Mouse (Mus musculus) Patski (cell line): ENCODE data around the gene Atp1a3. TPM values are rescaled to one million over a fixed set of nuclear protein-coding genes. Genes with fewer than 3 reads are reported as not detected.

ENCODE experiments used
- ATAC-seq: fragments of 100-300 bp; one replicate; pipeline ENCODE4 v1.8.0; 2021
- CTCF ChIA-PET: fragments of 350-600 bp; sonication (Branson Sonifier 250); formaldehyde crosslinking; loops from one replicate; lab custom pipeline; 2022; ENCODE audit warnings: inconsistent platforms; lab: Charles Lee
- POLR2A ChIA-PET: fragments of 350-600 bp; sonication (Branson Sonifier 250); formaldehyde crosslinking; loops from one replicate; lab custom pipeline; 2022; ENCODE audit warnings: antibody characterized with exemption, inconsistent platforms; lab: Charles Lee
- DNase-seq: peaks from one replicate; pipeline ENCODE4 v3.0.0-alpha.2; 2011; ENCODE audit warnings: low read depth, low spot score
- H3K27me3 ChIP-seq: fragments of 371-371 bp; one replicate; pipeline ENCODE4 v1.5.1; 2021
- CTCF ChIP-seq: fragments of 100-300 bp; IDR thresholded peaks from one replicate; pipeline ENCODE4 v1.5.1; 2021
- in situ Hi-C: fragments of 300-500 bp; cut with MboI; formaldehyde crosslinking; loops from 3 replicates; pipeline ENCODE4 v1.11.1; 2018; ENCODE audit warnings: low pct_unique_long_range_greater_than_20kb, mixed read lengths
- polyA plus RNA-seq: library from polyadenylated mRNA; unstranded; gene quantifications from one replicate; pipeline ENCODE4 v1.2.3, GENCODE M21; 2021

The Atp1a3 gene
- polyA plus RNA-seq, 1 experiment from 2014 or later: 0.05 TPM

DNA sequence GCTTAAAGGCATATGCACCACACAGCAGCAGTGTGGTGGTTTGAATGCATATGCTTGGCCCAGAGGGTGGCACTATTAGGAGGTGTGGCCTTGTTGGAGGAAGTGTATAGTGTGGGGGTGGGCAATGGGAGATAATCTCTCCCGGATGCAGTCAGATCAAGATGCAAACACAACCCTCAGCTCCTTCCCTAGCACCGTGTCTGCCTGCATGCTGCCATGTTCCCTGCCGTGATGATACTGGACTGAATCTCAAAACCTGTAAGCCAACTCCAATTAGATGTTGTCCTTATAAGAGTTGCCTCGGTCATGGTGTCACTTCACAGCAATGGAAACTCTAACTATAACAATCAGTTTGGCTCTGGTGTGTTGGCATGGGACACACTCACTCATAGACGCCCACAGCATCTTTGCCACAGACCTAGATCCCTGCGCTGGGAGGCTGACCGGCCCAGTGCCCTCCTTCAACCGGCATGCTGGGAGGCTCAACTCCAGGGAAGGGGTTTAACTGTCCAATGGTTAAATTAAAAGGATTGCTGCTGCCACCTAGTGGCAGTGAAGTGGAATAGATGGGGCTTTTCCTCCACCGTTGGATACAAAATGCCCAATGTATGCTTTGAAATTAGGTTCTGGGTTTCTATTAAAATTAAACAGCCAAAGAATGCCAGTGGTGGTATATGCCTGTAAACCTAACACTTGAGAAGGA lies 30.7 kb downstream of the Atp1a3 start:
- ChIA-PET POLR2A (no interaction called here), CTCF (interaction anchor here (0.9 to 1.8 kb wide), 2 partner anchors 10 to 18 kb away, joined by 3 to 6 read pairs; no protein-coding TSS in a partner anchor)
- H3K27me3 ChIP-seq: peaks cover 8% of the 10 kb centered on the region
- DNase-seq (no peak), ATAC-seq (no peak)
- in situ Hi-C loops: loop anchor here (5.0 kb wide), 1 partner anchor 93 kb away; the partner anchor contains the start of gene Rps19
- peak; percentile 75 for TF ChIP-seq CTCF

DNA sequence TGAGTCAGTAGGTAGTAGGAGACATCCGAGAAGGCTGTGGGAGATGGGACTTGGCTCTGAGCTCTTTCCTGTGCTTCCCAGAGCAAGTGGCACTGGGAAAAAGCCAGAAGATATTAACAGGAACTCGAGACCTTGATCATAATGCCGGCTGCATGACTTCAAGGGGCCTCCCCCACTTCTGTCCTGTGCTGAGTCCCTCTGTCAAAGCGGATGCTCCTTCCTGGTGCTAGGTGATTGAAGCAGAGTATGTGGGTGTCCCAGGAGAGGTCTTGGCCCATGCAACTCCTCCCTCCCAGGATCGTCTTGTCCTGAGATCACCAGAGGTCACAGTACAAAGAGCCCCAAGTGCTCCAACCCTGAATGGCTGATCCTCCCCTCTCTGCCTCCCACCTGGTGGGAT lies 31.9 kb downstream of the Atp1a3 start:
- DNase-seq (no peak), ATAC-seq (no peak)
- CTCF ChIA-PET: interaction anchor here (1.8 kb wide), 1 partner anchor 20 kb away, joined by 6 read pairs; no protein-coding TSS in a partner anchor
- POLR2A ChIA-PET: no interaction called here
- in situ Hi-C loops: loop anchor here (5.0 kb wide), 1 partner anchor 92 kb away; the partner anchor contains the start of gene Rps19
- H3K27me3 ChIP-seq: peaks cover 8% of the 10 kb centered on the region
- no peak for TF ChIP-seq CTCF

DNA sequence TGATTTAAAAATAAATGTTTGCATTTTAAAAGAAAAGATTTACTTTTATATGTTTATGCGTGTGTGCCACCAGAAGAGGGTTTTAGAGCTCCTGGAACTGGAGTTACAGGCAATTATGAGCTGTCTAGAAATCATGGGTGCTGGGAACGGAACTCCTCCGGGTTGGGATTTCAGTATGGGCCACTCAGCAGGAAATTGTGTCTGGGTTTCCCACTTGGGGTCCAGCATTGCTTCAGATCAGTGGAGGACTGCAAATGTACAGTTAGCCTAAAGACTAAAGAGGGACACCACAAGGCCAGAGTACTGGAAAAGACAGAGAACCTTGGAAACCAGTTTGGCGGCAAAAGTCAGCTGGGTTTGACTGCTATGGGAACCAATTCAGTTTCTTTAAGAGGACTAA lies 32.5 kb downstream of the Atp1a3 start:
- no peak for TF ChIP-seq CTCF
- no peak for ATAC-seq
- ChIA-PET POLR2A (no interaction called here), CTCF (interaction anchor here (0.9 to 1.8 kb wide), 5 partner anchors 12 to 83 kb away, joined by 3 to 6 read pairs (median 4); no protein-coding TSS in a partner anchor)
- DNase-seq: no peak
- in situ Hi-C loops: loop anchor here (5.0 kb wide), 1 partner anchor 91 kb away; the partner anchor contains the start of gene Rps19
- H3K27me3 ChIP-seq: peaks cover 6% of the 10 kb centered on the region

DNA sequence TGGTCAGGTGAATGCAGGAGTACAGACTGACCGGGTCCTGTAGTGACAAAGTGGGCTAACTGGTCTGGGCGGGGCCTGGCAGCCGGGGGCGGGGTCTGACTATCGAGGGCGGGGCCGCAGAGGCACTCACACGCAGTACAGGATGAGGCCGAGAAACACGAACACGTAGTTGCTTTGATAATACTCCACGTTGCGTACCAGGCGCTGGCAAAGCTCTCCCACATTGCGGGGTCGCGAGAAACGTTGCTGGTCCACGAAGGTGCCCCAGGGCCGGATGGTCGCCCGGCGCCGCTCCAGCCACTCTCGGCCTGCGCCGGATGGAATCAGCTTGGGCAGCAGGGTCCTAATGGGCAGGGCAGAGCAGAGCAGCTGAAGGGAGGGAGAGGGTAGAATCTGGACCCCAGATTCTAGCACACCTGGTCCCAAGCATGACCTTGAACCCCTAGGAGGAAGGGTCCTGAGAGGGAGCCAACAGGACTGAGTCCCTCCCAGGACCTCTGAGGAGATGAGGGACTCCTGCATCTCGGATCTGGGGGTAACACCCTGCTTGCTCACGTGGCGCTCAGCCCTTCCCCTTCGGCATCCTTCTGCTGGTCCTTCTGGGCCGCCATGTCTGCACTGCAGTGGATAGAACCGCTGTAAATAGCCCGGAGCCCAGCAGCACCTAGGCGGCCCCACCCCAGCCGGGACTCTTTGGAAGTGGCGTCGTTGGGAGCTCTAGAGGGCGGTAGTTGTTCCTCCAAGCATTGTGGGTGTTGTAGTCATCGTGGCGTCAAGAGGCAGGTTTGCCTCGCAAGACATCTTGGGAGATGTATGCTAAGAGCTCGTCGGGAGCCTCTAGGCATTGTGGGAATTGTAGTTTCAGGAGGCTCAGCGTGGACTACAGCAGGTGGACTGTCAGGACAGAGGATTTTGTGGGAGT lies 33.5 kb downstream of the Atp1a3 start, which contains the start of gene Rabac1:
Gene Rabac1 (minus strand): TSS at position 783 of the 922 bp plus-strand sequence.
- in situ Hi-C loops: loop anchor here (5.0 kb wide), 1 partner anchor 90 kb away; the partner anchor contains the start of gene Rps19
- peak; percentile 90 for ATAC-seq
- POLR2A ChIA-PET: interaction anchor here (1.1 kb wide), 1 partner anchor 89 kb away, joined by 4 read pairs; the partner anchor contains the start of gene Rps19

DNA sequence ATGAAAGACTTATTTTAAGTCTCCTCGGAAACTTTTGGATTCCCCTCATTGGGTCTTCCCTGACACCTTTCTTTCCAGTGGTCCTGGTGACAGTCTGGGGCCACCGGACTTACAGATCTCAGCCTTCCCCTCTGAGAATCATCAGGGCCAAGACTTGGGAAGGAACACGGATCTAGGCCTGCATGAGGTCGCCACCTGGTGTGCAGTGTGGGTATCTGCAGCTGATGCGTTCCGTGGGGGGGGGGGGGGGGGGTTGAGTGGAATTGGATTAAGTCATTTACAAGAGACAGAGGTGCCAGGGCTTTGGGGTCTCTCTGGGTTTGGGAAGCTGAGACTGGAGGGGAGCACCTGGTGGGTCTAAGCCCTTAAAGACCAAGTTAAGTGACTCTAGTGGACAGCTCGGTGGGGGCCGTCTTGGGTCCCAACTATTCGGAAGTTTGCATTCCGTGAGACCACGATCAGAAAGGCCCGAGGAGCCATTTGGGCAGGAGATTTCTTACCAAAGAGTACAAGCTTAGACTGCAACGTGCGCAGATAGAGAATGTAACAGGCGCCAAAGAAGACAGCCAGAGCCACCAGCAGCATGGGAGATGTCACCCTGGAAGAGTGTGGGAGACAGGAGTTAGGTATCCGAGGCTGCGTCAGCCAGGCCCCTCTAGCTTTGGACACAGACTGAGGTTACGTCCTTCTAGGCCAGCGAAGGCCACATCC lies 34.3 kb downstream of the Atp1a3 start:
- no peak for ATAC-seq
- in situ Hi-C loops: loop anchor here (5.0 kb wide), 1 partner anchor 89 kb away; the partner anchor contains the start of gene Rps19
- POLR2A ChIA-PET: no interaction called here
- peak; percentile 64 for TF ChIP-seq CTCF
- CTCF ChIA-PET: interaction anchor here (1.0 to 1.3 kb wide), 5 partner anchors 14 to 154 kb away, joined by 3 to 4 read pairs (median 3); no protein-coding TSS in a partner anchor
- H3K27me3 ChIP-seq: no peaks in the 10 kb centered on the region
- no peak for DNase-seq

More for the DNA sequence above, 33.5 kb downstream of the Atp1a3 start, which contains the start of gene Rabac1:
- CTCF ChIA-PET: interaction anchor here (0.9 to 1.3 kb wide), 7 partner anchors 13 to 155 kb away, joined by 3 to 5 read pairs (median 3); no protein-coding TSS in a partner anchor
- peak; percentile 60 for TF ChIP-seq CTCF
- peaks cover under 1% of the 10 kb centered on the region for H3K27me3 ChIP-seq
- DNase-seq: peak; percentile 75

DNA sequence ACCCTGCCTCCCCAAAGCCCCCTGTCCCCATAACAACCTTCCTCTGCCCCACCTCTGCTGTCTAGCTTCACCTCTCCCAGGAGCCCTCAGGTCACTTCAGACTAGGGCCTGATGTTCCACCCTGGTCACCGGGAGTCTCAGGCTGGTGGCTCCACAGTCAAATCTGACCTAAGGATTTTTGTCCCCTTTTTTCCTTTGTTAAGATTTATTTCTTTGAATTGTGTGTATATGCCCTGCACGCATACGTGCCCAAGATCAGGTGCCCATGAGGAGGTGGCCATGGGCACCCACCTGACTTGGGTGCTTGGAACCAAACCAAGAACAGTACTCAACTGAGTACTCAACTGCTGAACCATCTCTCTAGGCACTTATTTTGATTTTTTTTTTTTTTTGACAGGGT lies 35.4 kb downstream of the Atp1a3 start:
- in situ Hi-C loops: loop anchor here (5.0 kb wide), 1 partner anchor 88 kb away; the partner anchor contains the start of gene Rps19
- ChIA-PET CTCF (interaction anchor here (1.3 kb wide), 1 partner anchor 46 kb away, joined by 3 read pairs; no protein-coding TSS in a partner anchor), POLR2A (no interaction called here)
- H3K27me3 ChIP-seq: no peaks in the 10 kb centered on the region
- DNase-seq (no peak), ATAC-seq (no peak)
- no peak for TF ChIP-seq CTCF

DNA sequence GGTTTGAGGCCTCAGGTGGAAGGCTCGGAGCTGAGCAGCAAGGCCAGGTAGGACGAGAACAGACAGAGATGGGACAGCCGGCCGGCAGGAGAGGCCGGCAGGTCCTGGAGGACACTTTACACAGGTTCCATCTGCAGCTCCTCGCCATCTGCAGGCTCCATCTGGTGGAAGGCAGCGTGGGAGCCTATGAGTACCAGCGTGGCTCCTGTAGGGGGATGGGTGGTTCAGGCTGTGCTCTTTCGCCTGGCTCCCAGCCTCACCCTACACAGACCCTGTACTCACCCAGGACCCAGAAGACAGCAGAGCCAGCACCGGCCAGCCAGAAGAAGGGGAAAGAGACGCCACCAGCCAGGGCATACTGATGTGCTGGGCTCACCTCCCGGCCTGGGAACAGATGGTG lies 36.0 kb downstream of the Atp1a3 start:
- CTCF ChIA-PET: no interaction called here
- POLR2A ChIA-PET: interaction anchor here (1.1 kb wide), 1 partner anchor 20 kb away, joined by 5 read pairs; no protein-coding TSS in a partner anchor
- ATAC-seq: no peak

DNA sequence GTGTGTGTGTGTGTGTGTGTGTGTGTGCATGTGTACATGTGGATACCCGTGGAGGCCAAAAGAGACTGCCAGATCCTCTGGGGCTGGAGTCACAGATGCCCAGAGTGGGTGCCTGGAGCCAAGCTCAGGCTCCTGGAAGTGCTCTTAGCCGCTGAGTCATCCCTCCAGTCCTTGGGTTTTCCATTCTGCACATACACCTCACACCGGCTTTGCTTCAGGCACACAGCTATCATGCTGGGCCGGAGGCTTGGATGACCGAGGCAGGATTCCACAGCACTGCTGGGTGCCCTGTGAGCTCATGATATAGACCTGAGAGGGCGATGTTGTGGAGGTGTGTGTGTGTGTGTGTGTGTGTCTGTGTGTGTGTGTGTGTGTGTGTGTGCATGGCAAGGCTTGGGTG lies 37.3 kb downstream of the Atp1a3 start:
- CTCF ChIA-PET: interaction anchor here (0.8 to 1.1 kb wide), 3 partner anchors 19 to 126 kb away, joined by 3 read pairs; no protein-coding TSS in a partner anchor
- DNase-seq (no peak), ATAC-seq (no peak)
- POLR2A ChIA-PET: interaction anchor here (1.1 to 1.3 kb wide), 2 partner anchors 19 to 78 kb away, joined by 3 to 5 read pairs; no protein-coding TSS in a partner anchor
- in situ Hi-C loops: loop anchor here (10.0 kb wide), 1 partner anchor 154 kb away; no protein-coding TSS in a partner anchor
- no peak for TF ChIP-seq CTCF
- no peaks in the 10 kb centered on the region for H3K27me3 ChIP-seq

More for the DNA sequence above, 36.0 kb downstream of the Atp1a3 start:
- H3K27me3 ChIP-seq: no peaks in the 10 kb centered on the region
- no peak for TF ChIP-seq CTCF
- in situ Hi-C loops: loop anchor here (5.0 to 10.0 kb wide), 2 partner anchors 88 to 155 kb away; partner anchors contain the start of gene Rps19
- no peak for DNase-seq

DNA sequence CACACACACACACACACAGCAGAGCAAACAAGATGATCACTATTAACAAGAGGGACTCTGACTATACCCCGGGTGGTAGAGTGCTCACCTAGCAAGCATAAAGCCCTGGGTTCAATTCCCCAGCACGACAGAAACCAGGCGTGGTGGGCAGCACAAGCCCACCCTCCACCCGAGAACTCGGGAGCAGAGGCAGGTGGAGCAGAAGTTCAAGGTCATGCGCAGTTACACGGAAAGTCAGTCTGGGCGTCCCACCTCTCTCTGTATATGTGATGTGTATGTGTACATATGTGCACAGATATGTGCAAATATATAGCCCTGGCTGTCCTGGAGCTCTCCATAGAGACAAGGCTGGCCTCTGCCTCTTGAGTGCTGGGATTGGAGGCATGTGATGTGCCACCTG lies 37.8 kb downstream of the Atp1a3 start:
- ATAC-seq (no peak), DNase-seq (no peak)
- in situ Hi-C loops: loop anchor here (10.0 kb wide), 1 partner anchor 153 kb away; no protein-coding TSS in a partner anchor
- TF ChIP-seq CTCF: no peak
- ChIA-PET CTCF (interaction anchor here (0.9 kb wide), 1 partner anchor 78 kb away, joined by 4 read pairs; no protein-coding TSS in a partner anchor), POLR2A (interaction anchor here (1.3 kb wide), 1 partner anchor 77 kb away, joined by 3 read pairs; no protein-coding TSS in a partner anchor)
- no peaks in the 10 kb centered on the region for H3K27me3 ChIP-seq
